Mouse (Mus musculus) intestine, embryonic 15.5 days (tissue): ENCODE results near the gene Hif3a. TPM values are rescaled to one million over a fixed set of nuclear protein-coding genes. Genes with fewer than 3 reads are reported as not detected.
"Not testable (repeated sequence)": the region's sequence is repeated elsewhere in the genome, so short reads cannot be mapped to it uniquely, and the experiment has no call there.

Experiments used
- ATAC-seq: fragments of 200-750 bp; cut with Nextera tagmentation; 2 replicates; pipeline ENCODE4 v1.8.0; 2017; ENCODE audit warnings: moderate TSS enrichment, moderate library complexity
- H3K27ac ChIP-seq: fragments of 300-500 bp; sonication (generic); 2 replicates; pipeline ENCODE4 v1.5.1; 2015; ENCODE audit warnings: mild to moderate bottlenecking, inconsistent platforms
- H3K27me3 ChIP-seq: fragments of 300-500 bp; sonication (generic); replicated peaks from 2 replicates; pipeline ENCODE4 v1.6.1; 2015; ENCODE audit warnings: inconsistent platforms
- H3K36me3 ChIP-seq: fragments of 300-500 bp; sonication (generic); 2 replicates; pipeline ENCODE4 v1.6.1; 2015; ENCODE audit warnings: inconsistent platforms
- H3K4me1 ChIP-seq: fragments of 300-500 bp; sonication (generic); replicated peaks from 2 replicates; pipeline ENCODE4 v1.6.1; 2015; ENCODE audit warnings: inconsistent platforms
- H3K4me2 ChIP-seq: fragments of 300-500 bp; sonication (generic); replicated peaks from 2 replicates; pipeline ENCODE4 v1.6.1; 2015; ENCODE audit warnings: mild to moderate bottlenecking, inconsistent platforms
- H3K4me3 ChIP-seq: fragments of 300-500 bp; sonication (generic); replicated peaks from 2 replicates; pipeline ENCODE4 v1.5.1; 2015; ENCODE audit warnings: inconsistent platforms
- H3K9ac ChIP-seq: fragments of 300-500 bp; sonication (generic); 2 replicates; pipeline ENCODE4 v1.6.1; 2015; ENCODE audit warnings: inconsistent platforms
- H3K9me3 ChIP-seq: fragments of 300-500 bp; sonication (generic); 2 replicates; pipeline ENCODE4 v1.6.1; 2016; ENCODE audit warnings: inconsistent platforms
- WGBS: fragments of 180-500 bp; shearing (Covaris S2); methylation state at CpG from one replicate; pipeline ENCODE4 v1.1.7; 2015; 5-methylcytosine and 5-hydroxymethylcytosine counted together
- polyA plus RNA-seq: library from polyadenylated mRNA; unstranded; fragments of >200 nt; fragmentation: Nextera tagmentation; extraction: Ambion mirVana; gene quantifications from 2 replicates; pipeline ENCODE4 v1.2.1, GENCODE M21; 2015

Hif3a gene
- polyA plus RNA-seq, result 66.7 and 71.4 TPM in 2 replicates

GRCm38 (mm10) chr7:17062389-17062788, at the start of gene Hif3a:
Gene Hif3a, minus strand, starts transcription at chr7:17062427.
- peak; percentile 64 for ATAC-seq
- Histone ChIP-seq H3K27ac (peak within 1 kb of the TSS; percentile 99), H3K4me3 (peak within 1 kb of the TSS; percentile 64), H3K27me3 (no peaks in the 10 kb centered on the region), H3K4me2 (peak within 1 kb of the TSS; percentile 75), H3K4me1 (peaks cover 24% of the 10 kb centered on the region), H3K9ac (peak within 1 kb of the TSS; percentile 76), H3K36me3 (no peaks in the 10 kb centered on the region), H3K9me3 (no peaks in the 10 kb centered on the region)
- under 1% methylated on average over 15 of the region's 15 CpGs for WGBS

- H3K4me3 ChIP-seq, H3K9ac ChIP-seq, H3K4me2 ChIP-seq, H3K27ac ChIP-seq, H3K4me1 ChIP-seq, H3K36me3 ChIP-seq, ATAC-seq, H3K9me3 ChIP-seq, H3K27me3 ChIP-seq: not testable (repeated sequence)
- WGBS, result 88% methylated on average over 13 of the region's 13 CpGs
These were observed 39.4 kb upstream of the Hif3a start for GRCm38 (mm10) chr7:17101631-17102030.

GRCm38 (mm10) chr7:17091280-17091679, 29.1 kb upstream of the Hif3a start:
- Histone ChIP-seq H3K27ac (no peak overlapping the region), H3K4me1 (no peaks in the 10 kb centered on the region), H3K27me3 (no peaks in the 10 kb centered on the region), H3K9ac (no peak overlapping the region), H3K36me3 (no peaks in the 10 kb centered on the region), H3K9me3 (no peaks in the 10 kb centered on the region), H3K4me3 (no peak overlapping the region), H3K4me2 (no peak overlapping the region)
- 6% methylated on average over 1 of the region's 1 CpGs for WGBS
- ATAC-seq, result no peak

- ATAC-seq, result no peak
- H3K36me3 ChIP-seq, result no peaks in the 10 kb centered on the region
- H3K9me3 ChIP-seq, result no peaks in the 10 kb centered on the region
- no peaks in the 10 kb centered on the region for H3K4me1 ChIP-seq
- whole genome bisulfite sequencing, result 51% methylated on average over 3 of the region's 3 CpGs
- no peak overlapping the region for H3K9ac ChIP-seq
- no peak overlapping the region for H3K27ac ChIP-seq
- H3K27me3 ChIP-seq, result no peaks in the 10 kb centered on the region
- no peak overlapping the region for H3K4me3 ChIP-seq
- no peak overlapping the region for H3K4me2 ChIP-seq
These were observed 27.9 kb upstream of the Hif3a start for GRCm38 (mm10) chr7:17090058-17090585.

GRCm38 (mm10) chr7:17087731-17088130, 25.5 kb upstream of the Hif3a start:
- Histone ChIP-seq H3K9ac (no peak overlapping the region), H3K27me3 (no peaks in the 10 kb centered on the region), H3K27ac (no peak overlapping the region), H3K4me2 (no peak overlapping the region), H3K9me3 (no peaks in the 10 kb centered on the region), H3K4me1 (no peaks in the 10 kb centered on the region), H3K36me3 (no peaks in the 10 kb centered on the region), H3K4me3 (no peak overlapping the region)
- no peak for ATAC-seq
- WGBS, result 85% methylated on average over 3 of the region's 3 CpGs

- Histone ChIP-seq H3K27me3 (no peaks in the 10 kb centered on the region), H3K9ac (no peak overlapping the region), H3K4me2 (no peak overlapping the region), H3K36me3 (no peaks in the 10 kb centered on the region), H3K9me3 (no peaks in the 10 kb centered on the region), H3K27ac (no peak overlapping the region), H3K4me3 (no peak overlapping the region), H3K4me1 (no peaks in the 10 kb centered on the region)
- ATAC-seq, result no peak
- WGBS, result 72% methylated on average over 4 of the region's 4 CpGs
These were observed 20.5 kb upstream of the Hif3a start for GRCm38 (mm10) chr7:17082766-17083165.

- Histone ChIP-seq H3K4me1 (peaks cover 3% of the 10 kb centered on the region; the same call in 1 of the 2 replicates), H3K27ac (no peak overlapping the region), H3K36me3 (no peaks in the 10 kb centered on the region), H3K27me3 (no peaks in the 10 kb centered on the region), H3K9me3 (no peaks in the 10 kb centered on the region), H3K4me3 (no peak overlapping the region), H3K4me2 (no peak overlapping the region), H3K9ac (no peak overlapping the region)
- WGBS, result 86% methylated on average over 7 of the region's 7 CpGs
- no peak for ATAC-seq
These were observed 15.9 kb upstream of the Hif3a start for GRCm38 (mm10) chr7:17078076-17078654.

- Histone ChIP-seq H3K4me1 (peaks cover 3% of the 10 kb centered on the region; the same call in 1 of the 2 replicates), H3K9me3 (no peaks in the 10 kb centered on the region), H3K9ac (no peak overlapping the region), H3K27ac (no peak overlapping the region), H3K4me2 (no peak overlapping the region), H3K27me3 (no peaks in the 10 kb centered on the region), H3K36me3 (no peaks in the 10 kb centered on the region), H3K4me3 (no peak overlapping the region)
- WGBS, result 87% methylated on average over 1 of the region's 1 CpGs
- no peak for ATAC-seq
These were observed 14.3 kb upstream of the Hif3a start for GRCm38 (mm10) chr7:17076542-17076941.

GRCm38 (mm10) chr7:17073904-17074615, 11.8 kb upstream of the Hif3a start, which contains the start of gene Psg16:
Gene Psg16, plus strand, starts transcription at chr7:17074040.
- Histone ChIP-seq H3K36me3 (no peaks in the 10 kb centered on the region), H3K9ac (no peak within 1 kb of the TSS), H3K4me1 (peaks cover 3% of the 10 kb centered on the region; the same call in 1 of the 2 replicates), H3K27ac (no peak within 1 kb of the TSS), H3K4me2 (no peak within 1 kb of the TSS), H3K27me3 (no peaks in the 10 kb centered on the region), H3K4me3 (no peak within 1 kb of the TSS), H3K9me3 (no peaks in the 10 kb centered on the region)
- peak; percentile 88 for ATAC-seq
- 60% methylated on average over 23 of the region's 23 CpGs for WGBS

- Histone ChIP-seq H3K27ac (no peak overlapping the region), H3K4me3 (no peak overlapping the region), H3K27me3 (no peaks in the 10 kb centered on the region), H3K36me3 (no peaks in the 10 kb centered on the region), H3K4me2 (no peak overlapping the region), H3K4me1 (peaks cover 3% of the 10 kb centered on the region; the same call in 1 of the 2 replicates), H3K9me3 (no peaks in the 10 kb centered on the region), H3K9ac (no peak overlapping the region)
- 54% methylated on average over 5 of the region's 5 CpGs for WGBS
- ATAC-seq, result no peak
These were observed 11.3 kb upstream of the Hif3a start for GRCm38 (mm10) chr7:17073513-17073903.

- not testable (repeated sequence) for H3K4me3 ChIP-seq
- 66% methylated on average over 5 of the region's 5 CpGs for WGBS
These were observed 5.4 kb upstream of the Hif3a start for GRCm38 (mm10) chr7:17067651-17068050.

GRCm38 (mm10) chr7:17067000-17067399, 4.8 kb upstream of the Hif3a start:
- no peak overlapping the region for H3K27ac ChIP-seq
- no peaks in the 10 kb centered on the region for H3K9me3 ChIP-seq
- no peak overlapping the region for H3K4me2 ChIP-seq
- H3K36me3 ChIP-seq, result no peaks in the 10 kb centered on the region
- H3K27me3 ChIP-seq, result no peaks in the 10 kb centered on the region
- no peaks in the 10 kb centered on the region for H3K4me1 ChIP-seq
- no peak overlapping the region for H3K9ac ChIP-seq
- no peak for ATAC-seq
- H3K4me3 ChIP-seq, result no peak overlapping the region

More at GRCm38 (mm10) chr7:17067651-17068050, 5.4 kb upstream of the Hif3a start:
- not testable (repeated sequence) for H3K36me3 ChIP-seq, ATAC-seq, H3K4me1 ChIP-seq, H3K9ac ChIP-seq, H3K4me2 ChIP-seq, H3K27me3 ChIP-seq, H3K9me3 ChIP-seq, H3K27ac ChIP-seq
